Mouse (Mus musculus): Measurements from ENCODE around the gene 3110082I17Rik.

The 3110082I17Rik gene

DNA sequence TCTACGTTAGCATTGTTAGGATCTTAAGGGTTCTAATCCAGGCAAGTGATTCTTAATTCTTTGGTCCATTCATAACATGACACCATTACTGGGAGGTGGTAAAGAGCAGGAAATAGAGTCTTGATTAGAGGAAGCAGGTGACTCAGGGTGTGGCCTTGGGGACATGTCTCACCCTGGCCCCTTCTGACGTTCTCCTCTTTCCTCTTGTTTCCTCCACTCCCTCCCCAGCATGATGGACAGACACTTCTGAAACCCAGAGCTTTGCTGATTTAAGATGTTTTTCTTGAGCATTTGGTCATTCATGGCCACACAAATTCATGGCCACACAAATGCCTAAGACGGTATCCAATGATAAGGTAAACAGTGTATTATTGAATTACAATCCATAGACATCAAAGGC lies 150.4 kb downstream of the 3110082I17Rik start:
- ChIA-PET POLR2A (interaction anchor here in 2 of 4 experiments (0.6 to 1.6 kb wide), 4 partner anchors 8 to 113 kb away, joined by 3 to 5 read pairs (median 4); no protein-coding TSS in a partner anchor), CTCF (interaction anchor here in 2 of 4 experiments (0.9 to 1.1 kb wide), 2 partner anchors 13 to 16 kb away, joined by 3 read pairs; partner anchors contain the start of gene Adap1 (in 1 of the 2))
